Mouse (Mus musculus): ENCODE measurements at regions not wholly inside any gene's neighbourhood (a gene's known extent, or its start where the extent isn't known, plus 50 kb on each side); places are given as distances from the start of the nearest gene placed in this dataset.
"Not testable (repeated sequence)": the region's sequence is repeated elsewhere in the genome, so short reads cannot be mapped to it uniquely, and the experiment has no call there.

DNA sequence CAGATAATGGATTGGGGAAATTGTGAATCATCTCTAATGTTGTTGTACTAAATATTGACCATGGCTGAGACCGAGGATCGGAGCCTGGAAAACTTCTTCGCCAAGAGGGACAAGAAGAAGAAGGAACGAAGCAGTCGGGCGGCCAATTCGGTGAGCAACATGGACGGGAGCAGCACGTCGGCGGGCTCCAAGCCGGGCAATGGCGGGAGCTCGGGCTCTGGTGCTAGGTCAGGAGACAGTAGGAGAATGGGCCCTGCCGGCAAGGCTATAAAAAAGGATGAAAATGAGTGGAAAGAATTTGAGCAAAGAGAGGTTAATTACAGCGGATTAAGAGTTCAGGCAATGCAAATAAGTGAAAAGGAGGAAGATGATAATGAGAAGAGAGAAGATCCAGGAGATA is 55.0 kb upstream of the Zfp990 start:
- not testable (repeated sequence) for H3K27me3 ChIP-seq (ENCODE audit: low read depth, poor library complexity, severe bottlenecking); H3K4me3 ChIP-seq; H3K27ac ChIP-seq (replicated peaks); H3K4me1 ChIP-seq; H3K36me3 ChIP-seq; DNase-seq (ENCODE audit: low spot score)
- H3K9me3 ChIP-seq (replicated peaks) = peaks cover 29% of the 10 kb centered on the region
- 94% methylated on average over 16 of the region's 16 CpGs for WGBS

DNA sequence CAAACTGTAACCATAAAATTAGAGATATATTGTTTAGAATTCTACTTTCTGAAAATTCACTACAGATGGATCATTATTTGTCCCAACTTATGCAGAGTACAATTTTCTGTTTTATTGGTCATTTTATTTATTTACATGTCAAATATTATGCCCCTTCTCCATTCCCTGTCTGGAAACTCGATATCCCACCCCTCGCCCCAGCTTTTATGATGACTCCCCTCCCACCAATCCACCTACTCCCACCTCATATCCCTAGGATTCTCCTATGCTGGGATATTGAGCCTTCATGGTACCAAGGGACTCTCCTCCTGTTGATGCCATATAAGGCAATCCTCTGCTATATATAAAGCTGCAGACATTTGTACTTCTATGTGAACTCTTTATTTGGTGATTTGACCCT is 62.0 kb upstream of the Zfp990 start:
- no peak overlapping the region for H3K4me3 ChIP-seq
- no peak overlapping the region for H3K27ac ChIP-seq (replicated peaks)
- WGBS = 86% methylated on average over 2 of the region's 2 CpGs
- H3K36me3 ChIP-seq = no peaks in the 10 kb centered on the region
- no peaks in the 10 kb centered on the region for H3K4me1 ChIP-seq
- H3K27me3 ChIP-seq (ENCODE audit: low read depth, poor library complexity, severe bottlenecking) = no peaks in the 10 kb centered on the region
- H3K9me3 ChIP-seq (replicated peaks) = peaks cover 53% of the 10 kb centered on the region
- no peak for DNase-seq (ENCODE audit: low spot score)

DNA sequence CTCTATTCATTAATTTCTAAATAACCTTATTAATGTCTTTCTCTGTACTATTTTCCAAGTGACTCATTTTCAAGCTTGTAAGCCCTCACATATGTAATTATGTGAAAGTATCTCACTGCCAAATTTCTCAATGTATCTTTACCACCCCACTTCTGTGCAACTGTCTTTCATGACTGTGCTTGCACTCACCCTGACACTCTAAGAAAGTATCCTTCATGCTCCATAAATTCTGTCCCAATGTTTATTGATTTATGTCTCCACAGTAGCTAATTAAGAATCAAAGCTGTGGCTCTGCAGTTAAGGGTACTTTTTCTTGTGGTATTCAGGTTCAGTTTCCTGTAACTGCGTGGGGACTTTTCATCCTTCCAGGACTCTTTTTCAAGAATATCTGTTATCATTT is 73.8 kb upstream of the Zfp990 start:
- not testable (repeated sequence) for H3K4me3 ChIP-seq; H3K27me3 ChIP-seq (ENCODE audit: low read depth, poor library complexity, severe bottlenecking); H3K36me3 ChIP-seq; H3K4me1 ChIP-seq; DNase-seq (ENCODE audit: low spot score); H3K27ac ChIP-seq (replicated peaks)
- peaks cover 70% of the 10 kb centered on the region for H3K9me3 ChIP-seq (replicated peaks)
- WGBS = 91% methylated on average over 1 of the region's 1 CpGs

DNA sequence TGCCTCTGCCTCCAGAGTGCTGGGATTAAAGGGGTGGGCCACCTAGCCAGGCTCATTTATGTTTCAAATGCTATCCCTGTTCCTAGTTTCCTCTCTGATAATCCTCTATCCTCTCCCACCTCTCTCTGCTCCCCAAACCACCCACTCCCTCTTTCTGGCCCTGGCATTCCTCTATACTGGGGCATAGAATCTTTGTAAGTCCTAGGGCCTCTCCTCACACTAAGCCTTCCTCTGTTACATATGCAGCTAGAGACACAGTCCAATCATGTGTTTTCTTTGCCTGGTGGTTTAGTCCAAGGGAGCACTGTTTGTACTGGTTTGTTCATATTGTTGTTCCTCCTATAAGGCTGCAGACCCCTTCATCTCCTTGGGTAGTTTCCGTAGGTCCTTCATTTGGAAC is 76.0 kb upstream of the Zfp990 start:
- H3K4me1 ChIP-seq = no peaks in the 10 kb centered on the region
- no peak for DNase-seq (ENCODE audit: low spot score)
- H3K4me3 ChIP-seq = no peak overlapping the region
- H3K27ac ChIP-seq (replicated peaks) = no peak overlapping the region
- peaks cover 58% of the 10 kb centered on the region for H3K9me3 ChIP-seq (replicated peaks)
- H3K27me3 ChIP-seq (ENCODE audit: low read depth, poor library complexity, severe bottlenecking) = no peaks in the 10 kb centered on the region
- no peaks in the 10 kb centered on the region for H3K36me3 ChIP-seq
- WGBS = 84% methylated on average over 1 of the region's 1 CpGs

DNA sequence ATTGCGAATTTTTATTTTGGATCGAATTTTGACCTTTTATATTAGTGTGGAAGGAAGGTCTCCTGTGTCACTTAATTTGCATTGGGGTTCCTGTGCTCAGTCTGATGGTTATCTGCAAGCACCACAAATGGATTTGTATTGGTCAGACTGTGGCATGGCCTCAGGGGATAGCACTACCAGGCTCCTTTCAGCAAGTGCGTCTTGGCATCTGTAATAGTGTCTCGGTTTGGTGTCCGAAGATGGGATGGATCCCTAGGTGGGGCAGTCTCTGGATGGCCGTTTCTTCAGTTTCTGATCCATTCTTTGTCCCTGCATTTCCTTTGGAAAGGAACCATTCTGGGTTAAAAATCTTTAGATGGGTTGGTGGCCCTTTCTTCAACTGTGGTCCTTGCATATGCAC is 76.5 kb upstream of the Zfp990 start:
- Histone ChIP-seq H3K27ac (replicated peaks) (no peak overlapping the region), H3K36me3 (no peaks in the 10 kb centered on the region), H3K9me3 (replicated peaks) (peaks cover 56% of the 10 kb centered on the region), H3K4me1 (no peaks in the 10 kb centered on the region), H3K27me3 (ENCODE audit: low read depth, poor library complexity, severe bottlenecking) (no peaks in the 10 kb centered on the region), H3K4me3 (no peak overlapping the region)
- WGBS = 72% methylated on average over 6 of the region's 6 CpGs
- no peak for DNase-seq (ENCODE audit: low spot score)

DNA sequence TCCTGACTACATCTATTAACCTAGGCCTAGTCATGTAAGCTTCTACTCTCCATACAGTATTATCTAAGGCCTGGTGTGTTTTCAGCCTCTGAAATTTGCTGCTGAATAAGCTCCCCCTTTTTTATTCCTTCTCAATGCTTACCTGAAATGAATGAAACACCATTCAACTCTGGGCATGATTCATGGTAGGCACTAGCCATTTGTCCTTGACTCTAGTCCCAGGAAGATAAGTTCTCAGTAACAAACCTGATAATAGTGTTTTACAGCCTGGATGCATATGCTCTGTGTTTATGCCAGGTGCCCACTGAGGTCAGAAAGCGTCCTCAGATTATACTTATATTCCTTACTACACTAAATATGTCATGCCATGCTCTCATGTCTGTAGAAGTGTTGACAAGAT is 77.3 kb upstream of the Zfp990 start:
- H3K4me3 ChIP-seq; H3K27me3 ChIP-seq (ENCODE audit: low read depth, poor library complexity, severe bottlenecking); H3K27ac ChIP-seq (replicated peaks); DNase-seq (ENCODE audit: low spot score); H3K4me1 ChIP-seq; H3K36me3 ChIP-seq: not testable (repeated sequence)
- H3K9me3 ChIP-seq (replicated peaks) = peaks cover 52% of the 10 kb centered on the region
- WGBS = 47% methylated on average over 1 of the region's 1 CpGs

DNA sequence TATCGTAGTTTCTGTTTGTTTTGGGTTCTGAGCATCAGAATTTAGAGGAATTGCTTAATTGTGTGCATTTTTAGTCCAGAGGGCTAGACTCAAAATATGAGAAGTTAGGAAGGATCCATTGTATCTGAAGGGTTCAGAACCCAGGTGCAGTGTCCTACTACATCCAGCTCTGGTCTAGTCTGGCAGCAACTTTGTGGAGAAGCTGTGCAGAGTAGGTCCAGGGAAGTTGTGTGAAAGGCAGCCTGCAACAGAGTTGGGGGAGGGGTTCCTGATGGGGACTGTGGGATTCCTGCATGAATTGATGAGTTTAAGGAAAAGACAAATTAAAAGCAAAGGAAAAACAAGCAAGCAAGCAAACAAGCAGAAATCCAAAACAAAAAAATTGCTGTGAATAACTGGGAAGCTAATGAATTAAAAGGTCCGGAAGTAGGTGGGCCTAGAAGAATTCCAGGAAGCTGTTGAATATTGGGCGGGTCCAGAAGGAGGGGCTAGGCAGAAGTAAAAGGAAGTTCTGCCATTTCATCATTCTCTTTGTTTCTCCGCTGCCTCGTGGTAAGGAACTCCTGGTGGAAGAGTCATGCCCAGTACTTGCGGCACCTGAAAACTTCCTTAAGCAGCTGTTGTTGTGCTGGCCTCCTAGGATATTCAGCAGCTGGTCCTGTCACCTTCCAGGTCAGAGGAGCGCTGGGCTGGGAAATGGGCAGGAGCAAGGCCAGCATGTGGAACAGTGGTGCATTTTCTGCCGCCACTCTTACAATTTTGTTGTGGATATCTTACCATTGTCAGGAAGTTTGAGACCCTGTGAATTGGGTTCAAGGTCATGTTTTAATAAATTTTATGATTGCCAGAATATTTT is 78.4 kb upstream of the Zfp990 start:
- DNase-seq (ENCODE audit: low spot score) = no peak
- Histone ChIP-seq H3K27ac (replicated peaks) (no peak overlapping the region), H3K4me3 (no peak overlapping the region), H3K9me3 (replicated peaks) (peaks cover 46% of the 10 kb centered on the region), H3K27me3 (ENCODE audit: low read depth, poor library complexity, severe bottlenecking) (no peaks in the 10 kb centered on the region), H3K4me1 (no peaks in the 10 kb centered on the region), H3K36me3 (no peaks in the 10 kb centered on the region)
- 73% methylated on average over 8 of the region's 8 CpGs for WGBS

DNA sequence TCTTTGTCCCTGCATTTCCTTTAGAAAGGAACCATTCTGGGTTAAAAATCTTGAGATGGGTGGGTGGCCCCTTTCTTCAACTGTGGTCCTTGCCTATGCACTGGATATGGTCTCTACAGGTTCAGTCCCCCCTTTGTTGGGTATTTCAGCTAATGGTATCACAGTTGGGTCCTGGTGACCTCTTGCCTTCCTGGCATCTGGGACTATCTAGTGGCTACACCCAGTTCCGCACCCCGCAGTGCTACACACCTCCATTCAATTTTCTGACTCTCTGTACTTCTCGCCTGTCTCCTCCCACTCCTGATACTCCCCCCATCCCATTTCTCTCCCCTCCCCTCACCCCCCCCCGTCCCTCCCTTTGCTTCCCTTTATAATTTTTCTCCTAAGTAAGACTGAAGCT is 92.7 kb upstream of the Zfp990 start:
- 55% methylated on average over 4 of the region's 4 CpGs for WGBS
- not testable (repeated sequence) for H3K27me3 ChIP-seq (ENCODE audit: low read depth, poor library complexity, severe bottlenecking); H3K9me3 ChIP-seq (replicated peaks); H3K36me3 ChIP-seq; H3K4me3 ChIP-seq; H3K27ac ChIP-seq (replicated peaks); H3K4me1 ChIP-seq; DNase-seq (ENCODE audit: low spot score)

DNA sequence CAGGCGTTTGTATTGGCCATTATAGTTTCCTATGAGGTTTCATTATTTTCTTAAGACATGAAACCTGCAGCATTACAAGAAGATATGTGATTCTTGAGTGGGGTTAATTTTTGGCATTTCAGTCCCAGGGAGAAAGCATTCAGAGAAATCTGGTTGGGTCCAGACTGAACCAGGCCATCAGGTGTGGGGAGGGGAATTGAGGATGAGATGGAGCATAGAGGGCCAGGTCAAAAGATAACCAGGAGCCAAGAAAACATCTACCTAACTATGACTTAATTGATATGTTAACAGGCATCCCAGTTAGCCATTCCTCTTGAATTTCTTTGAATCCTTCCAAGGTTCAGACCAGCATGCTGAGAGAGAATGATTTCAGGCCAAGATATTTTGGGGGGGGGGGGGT is 96.2 kb upstream of the Tnfrsf8 start:
- Histone ChIP-seq H3K36me3 (no peaks in the 10 kb centered on the region), H3K4me1 (no peaks in the 10 kb centered on the region), H3K9me3 (replicated peaks) (peaks cover 8% of the 10 kb centered on the region; the same call in 1 of the 2 replicates), H3K4me3 (no peak overlapping the region), H3K27ac (replicated peaks) (no peak overlapping the region), H3K27me3 (ENCODE audit: low read depth, poor library complexity, severe bottlenecking) (no peaks in the 10 kb centered on the region)
- no peak for DNase-seq (ENCODE audit: low spot score)
- 76% methylated on average over 1 of the region's 1 CpGs for WGBS

DNA sequence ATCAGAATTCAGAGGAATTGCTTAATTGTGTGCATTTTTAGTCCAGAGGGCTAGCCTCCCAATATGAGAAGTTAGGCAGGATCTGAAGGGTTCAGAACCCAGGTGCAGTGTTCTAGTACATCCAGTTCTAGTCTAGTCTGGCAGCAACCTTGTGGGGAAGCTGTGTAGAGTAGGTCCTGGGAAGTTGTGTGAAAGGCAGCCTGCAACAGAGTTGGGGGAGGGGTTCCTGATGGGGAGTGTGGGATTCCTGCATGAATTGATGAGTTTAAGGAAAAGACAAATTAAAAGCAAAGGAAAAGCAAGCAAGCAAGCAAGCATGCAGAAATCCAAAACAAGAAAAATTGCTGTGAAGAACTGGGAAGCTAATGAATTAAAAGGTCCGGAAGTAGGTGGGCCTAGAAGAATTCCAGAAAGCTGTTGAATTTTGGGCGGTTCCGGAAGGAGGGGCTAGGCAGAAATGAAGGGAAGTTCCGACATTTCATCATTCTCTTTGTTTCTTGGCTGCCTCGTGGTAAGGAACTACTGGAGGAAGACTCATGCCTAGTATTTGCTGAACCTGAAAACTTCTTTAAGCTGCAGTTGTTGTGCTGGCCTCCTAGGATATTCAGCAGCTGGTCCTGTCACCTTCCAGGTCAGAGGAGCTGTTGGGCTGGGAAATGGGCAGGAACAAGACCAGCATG is 95.0 kb upstream of the Tnfrsf8 start:
- WGBS = 76% methylated on average over 5 of the region's 5 CpGs
- H3K27ac ChIP-seq (replicated peaks) = no peak overlapping the region
- no peaks in the 10 kb centered on the region for H3K4me1 ChIP-seq
- no peaks in the 10 kb centered on the region for H3K27me3 ChIP-seq (ENCODE audit: low read depth, poor library complexity, severe bottlenecking)
- no peak overlapping the region for H3K4me3 ChIP-seq
- peaks cover 10% of the 10 kb centered on the region; the same call in 1 of the 2 replicates for H3K9me3 ChIP-seq (replicated peaks)
- H3K36me3 ChIP-seq = no peaks in the 10 kb centered on the region
- no peak for DNase-seq (ENCODE audit: low spot score)

DNA sequence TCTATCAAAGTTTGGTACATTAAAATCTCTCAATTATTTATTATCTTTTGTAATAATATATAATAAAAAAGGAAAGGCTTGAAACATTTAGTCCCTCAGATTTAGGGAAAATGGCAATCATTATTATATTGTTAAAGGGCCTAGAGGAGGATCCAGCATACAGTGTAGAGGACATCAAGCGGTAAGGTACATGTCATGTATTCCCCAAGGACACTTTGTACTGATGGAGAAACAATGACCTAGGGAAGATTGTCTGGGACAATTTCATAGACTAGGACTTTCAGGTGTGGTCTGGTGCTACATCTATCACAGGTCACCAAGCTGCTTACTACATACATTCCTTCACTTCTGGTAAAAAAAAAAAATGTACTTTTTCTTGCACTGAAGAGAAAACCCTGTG is 91.1 kb upstream of the Tnfrsf8 start:
- H3K27me3 ChIP-seq (ENCODE audit: low read depth, poor library complexity, severe bottlenecking); H3K36me3 ChIP-seq; H3K4me1 ChIP-seq; H3K27ac ChIP-seq (replicated peaks); H3K4me3 ChIP-seq; DNase-seq (ENCODE audit: low spot score): not testable (repeated sequence)
- peaks cover 11% of the 10 kb centered on the region; the same call in 1 of the 2 replicates for H3K9me3 ChIP-seq (replicated peaks)
- 51% methylated on average over 1 of the region's 1 CpGs for WGBS

DNA sequence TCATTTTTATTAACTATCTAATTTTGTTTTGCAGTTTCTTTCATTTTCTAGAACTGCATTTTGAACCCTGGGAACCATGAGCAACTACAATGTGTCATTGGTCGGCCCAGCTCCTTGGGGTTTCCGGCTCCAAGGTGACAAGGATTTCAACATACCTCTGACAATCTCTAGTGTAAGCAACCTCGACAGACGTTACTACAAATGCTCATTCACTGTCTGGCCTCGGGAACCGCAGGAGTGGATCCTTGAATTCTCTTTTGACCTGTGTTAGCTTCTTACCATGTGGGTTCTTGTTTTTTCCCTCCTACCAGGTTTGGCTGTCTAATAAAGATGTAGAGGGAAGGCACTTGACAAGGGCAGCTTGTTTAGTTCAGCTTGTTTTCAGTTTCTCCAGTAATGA is 89.3 kb upstream of the Tnfrsf8 start:
- 77% methylated on average over 6 of the region's 6 CpGs for WGBS
- not testable (repeated sequence) for H3K4me1 ChIP-seq; H3K36me3 ChIP-seq; H3K27me3 ChIP-seq (ENCODE audit: low read depth, poor library complexity, severe bottlenecking); H3K4me3 ChIP-seq; DNase-seq (ENCODE audit: low spot score); H3K27ac ChIP-seq (replicated peaks)
- peaks cover 11% of the 10 kb centered on the region; the same call in 1 of the 2 replicates for H3K9me3 ChIP-seq (replicated peaks)

DNA sequence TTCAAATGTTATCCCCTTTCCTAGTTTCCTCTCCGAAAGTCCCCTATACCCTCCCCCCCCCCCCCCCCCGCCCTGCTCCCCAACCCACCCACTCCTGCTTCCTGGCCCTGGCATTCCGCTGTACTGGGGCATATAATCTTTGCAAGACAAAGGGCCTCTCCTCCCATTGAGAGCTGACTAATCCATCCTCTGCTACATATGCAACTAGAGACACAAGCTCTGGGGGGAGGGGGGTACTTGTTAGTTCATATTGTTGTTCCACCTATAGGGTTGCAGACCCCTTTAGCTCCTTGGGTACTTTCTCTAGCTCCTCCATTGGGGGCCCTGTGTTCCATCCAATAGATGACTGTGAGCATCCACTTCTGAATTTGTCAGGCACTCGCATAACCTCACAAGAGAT is 63.9 kb upstream of the Tnfrsf8 start:
- DNase-seq (ENCODE audit: low spot score); H3K4me1 ChIP-seq; H3K27me3 ChIP-seq (ENCODE audit: low read depth, poor library complexity, severe bottlenecking); H3K36me3 ChIP-seq; H3K27ac ChIP-seq (replicated peaks); H3K4me3 ChIP-seq: not testable (repeated sequence)
- H3K9me3 ChIP-seq (replicated peaks) = peaks cover 13% of the 10 kb centered on the region; the same call in 1 of the 2 replicates
- WGBS = 86% methylated on average over 1 of the region's 4 CpGs
